In genomic region chr16:4880136-4880825, GRCm38 (mm10) we compare ENCODE assay signal across 1 mouse cellular context.
TF ChIP-seq lines count a peak whose summit lies in the region.

TSS of gene Ubald1 (minus strand) at chr16:4880315.

TF ChIP-seq in CH12.LX, 34 proteins besides CTCF, POLR2A, EP300 and RAD21 (continued from another document):
- TF ChIP-seq MXI1 (IDR thresholded peaks at IDR 0.05; ENCODE audit: low read depth, low read length) (peak; percentile 77), SMC3 (IDR thresholded peaks at IDR 0.05; ENCODE audit: low read depth, low read length) (no peak), MEF2A (IDR thresholded peaks at IDR 0.05; ENCODE audit: borderline replicate concordance, low read depth, low read length) (peak; percentile 63; the same call in 1 of the 2 replicates), USF2 (conservative IDR thresholded peaks at IDR 0.05; ENCODE audit: low read depth, low read length) (peak; percentile 37; the same call in 1 of the 2 replicates), TCF12 (IDR thresholded peaks at IDR 0.05; ENCODE audit: low read depth, low read length) (peak; percentile 90), UBTF (IDR thresholded peaks at IDR 0.05; ENCODE audit: low read depth, low read length) (no peak), ZC3H11A (IDR thresholded peaks at IDR 0.05; ENCODE audit: low read depth, low read length) (no peak), MYC (IDR thresholded peaks at IDR 0.05; ENCODE audit: low read depth, low read length) (peak; percentile 73), ETS1 (conservative IDR thresholded peaks at IDR 0.05; ENCODE audit: low read depth, low read length) (peak; percentile 47), JUN (IDR thresholded peaks at IDR 0.05; ENCODE audit: insufficient read depth, low read depth, low read length) (peak; percentile 60; the same call in 1 of the 2 replicates), BHLHE40 (IDR thresholded peaks at IDR 0.05; ENCODE audit: low read depth, low read length) (peak; percentile 98)
